Comparison of ENCODE assay signal across 21 mouse cellular contexts in the genomic region with DNA sequence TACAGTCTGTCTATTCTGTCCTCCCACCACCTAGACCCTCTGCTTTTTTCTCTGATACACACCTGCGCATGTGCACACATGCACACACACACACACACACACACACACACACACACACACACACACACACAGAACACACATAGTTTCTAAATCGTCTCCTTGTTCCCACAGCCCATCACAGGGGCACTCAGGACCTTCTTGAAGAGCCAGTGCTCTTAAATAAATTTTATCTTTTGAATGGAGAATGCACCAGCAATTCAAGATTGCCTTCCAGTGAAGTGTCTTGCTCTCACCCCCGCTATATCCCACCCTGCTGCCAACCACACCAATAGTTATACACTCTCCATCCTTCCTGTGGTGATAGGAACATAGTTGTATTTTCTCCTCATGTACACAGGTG. TPM values are rescaled to one million over a fixed set of nuclear protein-coding genes. Genes with fewer than 3 reads are reported as not detected.
DNase-seq lines count a peak whose midpoint lies in the region; ATAC-seq lines count a peak whose summit lies in the region.
"Had no signal": no experiment of that assay in that cellular context is flagged by ENCODE, and none has a peak within 500 bp of the region (broad histone marks: within the 10 kb centered on the region; RNA-seq: fewer than 3 reads in every experiment).

No protein-coding gene starts in this region.

- H3K27ac ChIP-seq in heart, embryonic 10.5 days = no peak overlapping the region
- H3K27ac ChIP-seq in heart, embryonic 11.5 days (ENCODE audit: low read depth, low read length) = no peak overlapping the region
- H3K27ac ChIP-seq in midbrain, embryonic 11.5 days (ENCODE audit: low read depth, low read length) = no peak overlapping the region
- no peak overlapping the region for H3K27ac ChIP-seq in midbrain, embryonic 16.5 days (ENCODE audit: low read length)

- H3K9ac ChIP-seq in heart, embryonic 11.5 days (ENCODE audit: low read depth, low read length) = no peak overlapping the region
- no peak overlapping the region for H3K9ac ChIP-seq in midbrain, embryonic 11.5 days (ENCODE audit: low read length)
- no peak overlapping the region for H3K9ac ChIP-seq in midbrain, embryonic 16.5 days (ENCODE audit: low read depth, low read length)

- 78% methylated on average over 3 of the region's 3 CpGs for WGBS in heart, embryonic 10.5 days
- 68% methylated on average over 3 of the region's 3 CpGs for WGBS in heart, embryonic 11.5 days (ENCODE audit: insufficient replicate concordance)
- WGBS in midbrain, embryonic 11.5 days = 93% methylated on average over 3 of the region's 3 CpGs
- 85% methylated on average over 3 of the region's 3 CpGs for WGBS in midbrain, embryonic 16.5 days

- no peak overlapping the region for H3K4me3 ChIP-seq in heart, embryonic 10.5 days
- no peak overlapping the region for H3K4me3 ChIP-seq in heart, embryonic 11.5 days (ENCODE audit: low read depth, low read length)
- H3K4me3 ChIP-seq in midbrain, embryonic 11.5 days (ENCODE audit: low read depth, low read length) = no peak overlapping the region
- no peak overlapping the region for H3K4me3 ChIP-seq in midbrain, embryonic 16.5 days (ENCODE audit: low read depth, low read length)

- H3K4me1 ChIP-seq in heart, embryonic 10.5 days = peaks cover 37% of the 10 kb centered on the region
- peaks cover 2% of the 10 kb centered on the region; the same call in 1 of the 2 replicates for H3K4me1 ChIP-seq in heart, embryonic 11.5 days (ENCODE audit: control insufficient read depth, insufficient read depth, low read length)
- no peaks in the 10 kb centered on the region for H3K4me1 ChIP-seq in midbrain, embryonic 11.5 days (ENCODE audit: control insufficient read depth, insufficient read depth, low read length)
- 0 out of 2 replicates have a peak, but pooled peaks cover 4% of the 10 kb centered on the region for H3K4me1 ChIP-seq in midbrain, embryonic 16.5 days (ENCODE audit: control insufficient read depth, insufficient read depth, low read length)

- H3K4me2 ChIP-seq in heart, embryonic 11.5 days = no peak overlapping the region
- no peak overlapping the region for H3K4me2 ChIP-seq in midbrain, embryonic 11.5 days
- no peak overlapping the region for H3K4me2 ChIP-seq in midbrain, embryonic 16.5 days (ENCODE audit: low read length)

- H3K36me3 ChIP-seq in heart, embryonic 10.5 days = no peaks in the 10 kb centered on the region
- H3K36me3 ChIP-seq in heart, embryonic 11.5 days (ENCODE audit: control insufficient read depth, insufficient read depth, low read length) = no peaks in the 10 kb centered on the region
- no peaks in the 10 kb centered on the region for H3K36me3 ChIP-seq in midbrain, embryonic 11.5 days (ENCODE audit: control insufficient read depth, insufficient read depth, low read length)
- H3K36me3 ChIP-seq in midbrain, embryonic 16.5 days (ENCODE audit: control insufficient read depth, insufficient read depth, low read length) = no peaks in the 10 kb centered on the region
- H3K36me3 ChIP-seq: G1E had no signal

- no peak for ATAC-seq in heart, embryonic 11.5 days (replicated peaks; ENCODE audit: insufficient number of reproducible peaks, low FRiP score, low TSS enrichment)
- ATAC-seq in midbrain, embryonic 11.5 days (ENCODE audit: low FRiP score) = no peak
- ATAC-seq in midbrain, embryonic 16.5 days = no peak
- ATAC-seq: activated CD4-positive, CD25-positive, alpha-beta regulatory T cell, adult 4 months; CD4-positive, CD25-positive, alpha-beta regulatory T cell, adult 4 months; Patski had no signal

- peak; percentile 52 for DNase-seq in heart, adult 11 months
- DNase-seq in heart, postnatal 14 days = no peak
- peak; percentile 45 for DNase-seq in heart, embryonic 10.5 days (ENCODE audit: low spot score)
- DNase-seq in midbrain, embryonic 11.5 days (ENCODE audit: low spot score, missing footprints) = peak; percentile 68
- DNase-seq: adrenal gland, adult 2 months; adrenal gland, adult 8-10 months; adrenal gland, postnatal 10 days; adrenal gland, postnatal 14 days; adrenal gland, postnatal 25 days; adrenal gland, postnatal 36 days; B cell, adult 2 months; cerebellum, adult 11 months; cerebellum, adult 11-12 months; cerebellum, adult 18-20 months had no signal

- no peaks in the 10 kb centered on the region; the same call in 1 of the 2 replicates for H3K27me3 ChIP-seq in heart, embryonic 10.5 days (ENCODE audit: insufficient read depth, poor library complexity, severe bottlenecking)
- H3K27me3 ChIP-seq in heart, embryonic 11.5 days (ENCODE audit: control insufficient read depth, insufficient read depth, low read length) = no peaks in the 10 kb centered on the region
- H3K27me3 ChIP-seq in midbrain, embryonic 11.5 days (ENCODE audit: control insufficient read depth, insufficient read depth, low read length) = no peaks in the 10 kb centered on the region
- no peaks in the 10 kb centered on the region for H3K27me3 ChIP-seq in midbrain, embryonic 16.5 days (ENCODE audit: control insufficient read depth, insufficient read depth, low read depth, low read length)
- H3K27me3 ChIP-seq: CH12.LX, Patski had no signal

- H3K9me3 ChIP-seq in heart, embryonic 10.5 days = no peaks in the 10 kb centered on the region
- H3K9me3 ChIP-seq in heart, embryonic 11.5 days (replicated peaks; ENCODE audit: control insufficient read depth, low read length) = no peaks in the 10 kb centered on the region
- H3K9me3 ChIP-seq in midbrain, embryonic 11.5 days (ENCODE audit: control insufficient read depth, low read length) = no peaks in the 10 kb centered on the region
- H3K9me3 ChIP-seq in midbrain, embryonic 16.5 days (replicated peaks; ENCODE audit: control insufficient read depth, low read length, poor library complexity, severe bottlenecking) = no peaks in the 10 kb centered on the region
- H3K9me3 ChIP-seq: G1E had no signal

- intact Hi-C loops in heart, postnatal 14 days (cut with DNase I) = no loop called here

RNA-seq across cellular contexts. Expression of a gene that starts 51.2 kb away (rescaled TPM):
- 1 to 10 TPM; 8.7 to 9.1 TPM for total RNA-seq in heart, postnatal 14 days (2021)
- 36.2 and 57.0 TPM in 2 replicates for polyA plus RNA-seq in heart, embryonic 10.5 days (2016; fragmentation: Nextera tagmentation; extraction: Ambion mirVana)
- polyA plus RNA-seq in heart, embryonic 11.5 days (2014; fragmentation: Nextera tagmentation; extraction: Ambion mirVana) = 34.6 and 37.7 TPM in 2 replicates
- 133 and 141 TPM in 2 replicates for polyA plus RNA-seq in midbrain, embryonic 11.5 days (2014; fragmentation: Nextera tagmentation; extraction: Ambion mirVana)
- 341 and 347 TPM in 2 replicates for polyA plus RNA-seq in midbrain, embryonic 16.5 days (2015; fragmentation: Nextera tagmentation; extraction: Ambion mirVana)

RNA-seq across cellular contexts. Expression of a gene that starts 51.5 kb away (rescaled TPM):
- total RNA-seq in heart, postnatal 14 days (2021) = 10 to 100 TPM; 26.6 to 27.8 TPM
- polyA plus RNA-seq in heart, embryonic 10.5 days (2016; fragmentation: Nextera tagmentation; extraction: Ambion mirVana) = 205 and 295 TPM in 2 replicates
- 201 and 211 TPM in 2 replicates for polyA plus RNA-seq in heart, embryonic 11.5 days (2014; fragmentation: Nextera tagmentation; extraction: Ambion mirVana)
- polyA plus RNA-seq in midbrain, embryonic 11.5 days (2014; fragmentation: Nextera tagmentation; extraction: Ambion mirVana) = 332 and 364 TPM in 2 replicates
- 241 and 246 TPM in 2 replicates for polyA plus RNA-seq in midbrain, embryonic 16.5 days (2015; fragmentation: Nextera tagmentation; extraction: Ambion mirVana)

Comparison
In these comparisons a context has a peak if more than half of its experiments do, and no peak if none do; other contexts are left out.
1. DNase-seq: peak in heart, adult 11 months (single experiment), heart, embryonic 10.5 days (single experiment) and midbrain, embryonic 11.5 days (single experiment); none in heart, postnatal 14 days (0 of 2).